Comparison of ENCODE assay signal across 14 mouse cellular contexts in the genomic region with DNA sequence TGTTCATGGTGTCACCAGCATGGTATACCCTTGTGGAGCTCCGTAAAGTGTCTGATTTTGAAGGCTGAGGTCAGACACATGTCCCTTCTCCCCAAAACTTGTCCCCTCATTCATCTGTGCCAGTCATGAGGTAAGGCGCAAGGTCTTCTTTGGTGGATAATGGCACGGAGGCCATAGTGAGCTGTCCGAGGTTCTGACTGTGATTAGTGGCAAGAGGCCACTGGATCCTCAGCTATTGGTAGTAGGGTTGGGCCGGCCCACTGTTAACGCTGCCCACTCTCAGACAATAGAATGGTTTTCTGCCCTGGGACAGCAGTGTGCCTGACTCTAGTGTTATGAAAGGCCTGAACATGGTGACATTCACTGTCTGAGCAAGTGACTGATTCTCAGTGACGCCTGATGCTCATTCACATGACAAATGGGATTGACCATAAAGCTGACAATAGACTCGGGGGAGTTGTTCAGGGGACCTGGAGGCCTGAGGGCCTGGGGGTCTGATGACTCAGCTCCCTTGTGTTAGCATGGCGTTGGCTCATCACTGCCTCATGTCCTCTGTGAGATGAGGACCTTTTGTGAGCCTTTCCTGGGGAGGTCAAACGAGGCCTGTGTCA.
DNase-seq lines count a peak whose midpoint lies in the region; ATAC-seq lines count a peak whose summit lies in the region.
"Had no signal": no experiment of that assay in that cellular context is flagged by ENCODE, and none has a peak within 500 bp of the region (broad histone marks: within the 10 kb centered on the region; RNA-seq: fewer than 3 reads in every experiment).

No protein-coding gene starts in this region.

- no peak overlapping the region for H3K4me2 ChIP-seq in hindbrain, embryonic 12.5 days (replicated peaks)
- no peak overlapping the region for H3K4me2 ChIP-seq in hindbrain, embryonic 14.5 days (replicated peaks)
- H3K4me2 ChIP-seq: lung, embryonic 15.5 days had no signal

- no peaks in the 10 kb centered on the region for H3K9me3 ChIP-seq in hindbrain, embryonic 12.5 days (replicated peaks)
- no peaks in the 10 kb centered on the region for H3K9me3 ChIP-seq in hindbrain, embryonic 14.5 days (ENCODE audit: control insufficient read depth, low read length)
- H3K9me3 ChIP-seq: forebrain, embryonic 10.5 days; lung, embryonic 15.5 days had no signal

- ATAC-seq in hindbrain, embryonic 12.5 days (ENCODE audit: low FRiP score), result no peak
- ATAC-seq in hindbrain, embryonic 14.5 days (ENCODE audit: low FRiP score), result no peak

- peak overlapping the region; percentile 41 for H3K27ac ChIP-seq in hindbrain, embryonic 12.5 days
- H3K27ac ChIP-seq in hindbrain, embryonic 14.5 days, result no peak overlapping the region
- H3K27ac ChIP-seq: forebrain, embryonic 10.5 days; lung, embryonic 15.5 days had no signal

- no peaks in the 10 kb centered on the region for H3K36me3 ChIP-seq in hindbrain, embryonic 12.5 days
- no peaks in the 10 kb centered on the region for H3K36me3 ChIP-seq in hindbrain, embryonic 14.5 days (replicated peaks; ENCODE audit: control insufficient read depth, insufficient read depth)
- H3K36me3 ChIP-seq: forebrain, embryonic 10.5 days; G1E; lung, embryonic 15.5 days had no signal

- 19% methylated on average over 10 of the region's 10 CpGs for WGBS in hindbrain, embryonic 12.5 days
- 24% methylated on average over 10 of the region's 10 CpGs for WGBS in hindbrain, embryonic 14.5 days

- no peak overlapping the region for H3K4me3 ChIP-seq in hindbrain, embryonic 12.5 days
- H3K4me3 ChIP-seq in hindbrain, embryonic 14.5 days (replicated peaks; ENCODE audit: low read length), result no peak overlapping the region
- H3K4me3 ChIP-seq: forebrain, embryonic 10.5 days; lung, embryonic 15.5 days had no signal

- no peak overlapping the region for H3K9ac ChIP-seq in hindbrain, embryonic 12.5 days
- no peak overlapping the region for H3K9ac ChIP-seq in hindbrain, embryonic 14.5 days
- H3K9ac ChIP-seq: lung, embryonic 15.5 days had no signal

- H3K4me1 ChIP-seq in hindbrain, embryonic 12.5 days, result peaks cover 32% of the 10 kb centered on the region
- H3K4me1 ChIP-seq in hindbrain, embryonic 14.5 days (replicated peaks; ENCODE audit: control insufficient read depth, insufficient read depth, low read length), result no peaks in the 10 kb centered on the region; the same call in 1 of the 2 replicates
- H3K4me1 ChIP-seq: lung, embryonic 15.5 days had no signal

- DNase-seq in hindbrain, embryonic 14.5 days (ENCODE audit: low spot score), result no peak
- DNase-seq in urinary bladder, postnatal 14 days (ENCODE audit: low spot score), result peak; percentile 4
- no peak for DNase-seq in urinary bladder, postnatal 4 days (ENCODE audit: low spot score in 2 of 2)
- DNase-seq in forelimb bud, embryonic 11.5 days (ENCODE audit: low read depth, low spot score), result peak; percentile 47
- DNase-seq in adipocyte (ENCODE audit: low spot score), result no peak
- no peak for DNase-seq in layer of hippocampus, adult 18-20 months (ENCODE audit: low spot score in 2 of 2)
- DNase-seq in gastrocnemius, postnatal 4 days (ENCODE audit: low spot score in 2 of 2), result no peak
- DNase-seq: cerebellum, adult 9-11 months; left cerebral cortex, postnatal 4 days; thymus, adult 2 months had no signal

- H3K27me3 ChIP-seq in hindbrain, embryonic 12.5 days, result no peaks in the 10 kb centered on the region
- no peaks in the 10 kb centered on the region for H3K27me3 ChIP-seq in hindbrain, embryonic 14.5 days (ENCODE audit: control insufficient read depth, insufficient read depth, low read length)
- H3K27me3 ChIP-seq: lung, embryonic 15.5 days had no signal

Comparison
In these comparisons a context has a peak if more than half of its experiments do, and no peak if none do; other contexts are left out.
1. DNase-seq: peak in urinary bladder, postnatal 14 days (single experiment) and forelimb bud, embryonic 11.5 days (single experiment); none in hindbrain, embryonic 14.5 days (single experiment), urinary bladder, postnatal 4 days (0 of 2), adipocyte (single experiment), layer of hippocampus, adult 18-20 months (0 of 2) and gastrocnemius, postnatal 4 days (0 of 2).